Mouse (Mus musculus) liver, postnatal 0 days (tissue): ENCODE measurements at regions not wholly inside any gene's neighbourhood (a gene's known extent, or its start where the extent isn't known, plus 50 kb on each side); places are given as distances from the start of the nearest gene placed in this dataset.

ENCODE experiments used
- ATAC-seq: fragments of 200-750 bp; cut with Nextera tagmentation; 2 replicates; pipeline ENCODE4 v1.8.0; 2017; ENCODE audit warnings: mild to moderate bottlenecking, moderate library complexity
- DNase-seq: peaks from one replicate; pipeline ENCODE4 v3.0.0-alpha.2; 2016
- H3K27ac ChIP-seq: fragments of 300-500 bp; sonication (generic); 2 replicates; pipeline ENCODE4 v1.5.1; 2014; ENCODE audit warnings: antibody characterized with exemption, moderate library complexity, mild to moderate bottlenecking, low read depth
- H3K27me3 ChIP-seq: fragments of 300-500 bp; sonication (generic); 2 replicates; pipeline ENCODE4 v1.6.1; 2014; ENCODE audit warnings: low read length, control low read depth, mixed read lengths; ENCODE audit not compliant: insufficient read depth
- H3K36me3 ChIP-seq: fragments of 300-500 bp; sonication (generic); replicated peaks from 2 replicates; pipeline ENCODE4 v1.6.1; 2014; ENCODE audit warnings: mild to moderate bottlenecking, control low read depth, low read length, moderate library complexity, mixed read lengths; ENCODE audit not compliant: insufficient read depth
- H3K4me1 ChIP-seq: fragments of 300-500 bp; sonication (generic); 2 replicates; pipeline ENCODE4 v1.6.1; 2014; ENCODE audit warnings: antibody characterized with exemption, mild to moderate bottlenecking, control low read depth; ENCODE audit not compliant: insufficient read depth
- H3K4me2 ChIP-seq: fragments of 300-500 bp; sonication (generic); 2 replicates; pipeline ENCODE4 v1.6.1; 2014; ENCODE audit warnings: low read depth, mild to moderate bottlenecking, low read length, moderate library complexity, mixed read lengths
- H3K4me3 ChIP-seq: fragments of 300-500 bp; sonication (generic); 2 replicates; pipeline ENCODE4 v1.5.1; 2014; ENCODE audit warnings: low read depth, low read length
- H3K9ac ChIP-seq: fragments of 300-500 bp; sonication (generic); replicated peaks from 2 replicates; pipeline ENCODE4 v1.6.1; 2014; ENCODE audit warnings: mild to moderate bottlenecking, moderate library complexity
- H3K9me3 ChIP-seq: fragments of 300-500 bp; sonication (generic); 2 replicates; pipeline ENCODE4 v1.6.1; 2016; ENCODE audit warnings: mild to moderate bottlenecking, control low read depth, low read length, mixed read lengths
- CTCF ChIP-seq: sonication (generic); IDR thresholded peaks from 2 replicates; pipeline ENCODE4 v1.5.1; 2016; ENCODE audit warnings: antibody characterized with exemption, low read depth
- EP300 ChIP-seq: IDR thresholded peaks from 2 replicates; pipeline ENCODE4 v1.6.1; 2016; ENCODE audit warnings: antibody characterized with exemption, low read depth, mild to moderate bottlenecking
- WGBS: fragments of 180-500 bp; shearing (Covaris S2); extraction: QIAGEN DNeasy Blood & Tissue Kit; methylation state at CpG from one replicate; pipeline ENCODE4 v1.1.7; 2014; ENCODE audit not compliant: insufficient replicate concordance; 5-methylcytosine and 5-hydroxymethylcytosine counted together

GRCm38 (mm10) chr10:109160730-109161129, 149.9 kb upstream of the Syt1 start:
- H3K9ac ChIP-seq, result no peak overlapping the region
- TF ChIP-seq EP300 (no peak), CTCF (no peak)
- no peaks in the 10 kb centered on the region for H3K36me3 ChIP-seq
- no peaks in the 10 kb centered on the region for H3K9me3 ChIP-seq
- H3K4me2 ChIP-seq, result no peak overlapping the region
- no peak for DNase-seq
- no peak for ATAC-seq
- no peaks in the 10 kb centered on the region for H3K4me1 ChIP-seq
- no peak overlapping the region for H3K4me3 ChIP-seq
- no peak overlapping the region for H3K27ac ChIP-seq
- WGBS, result 88% methylated on average over 1 of the region's 1 CpGs
- no peaks in the 10 kb centered on the region for H3K27me3 ChIP-seq

GRCm38 (mm10) chr10:109155768-109156167, 145.0 kb upstream of the Syt1 start:
- 80% methylated on average over 5 of the region's 5 CpGs for WGBS
- H3K4me2 ChIP-seq, result no peak overlapping the region

GRCm38 (mm10) chr10:109140421-109140938, 129.7 kb upstream of the Syt1 start:
- TF ChIP-seq CTCF, result no peak
- TF ChIP-seq EP300, result no peak
- Histone ChIP-seq H3K27ac (no peak overlapping the region), H3K9ac (no peak overlapping the region), H3K36me3 (no peaks in the 10 kb centered on the region), H3K4me2 (no peak overlapping the region), H3K4me3 (no peak overlapping the region), H3K27me3 (no peaks in the 10 kb centered on the region), H3K9me3 (no peaks in the 10 kb centered on the region), H3K4me1 (no peaks in the 10 kb centered on the region)
- 74% methylated on average over 7 of the region's 7 CpGs for WGBS
- DNase-seq (no peak), ATAC-seq (no peak)

More at GRCm38 (mm10) chr10:109155768-109156167, 145.0 kb upstream of the Syt1 start:
- no peaks in the 10 kb centered on the region for H3K36me3 ChIP-seq
- no peak for DNase-seq
- no peaks in the 10 kb centered on the region for H3K27me3 ChIP-seq
- H3K4me1 ChIP-seq, result no peaks in the 10 kb centered on the region
- no peak overlapping the region for H3K4me3 ChIP-seq
- ATAC-seq, result no peak
- H3K9me3 ChIP-seq, result no peaks in the 10 kb centered on the region
- H3K9ac ChIP-seq, result no peak overlapping the region
- TF ChIP-seq EP300 (no peak), CTCF (no peak)
- no peak overlapping the region for H3K27ac ChIP-seq

DNA sequence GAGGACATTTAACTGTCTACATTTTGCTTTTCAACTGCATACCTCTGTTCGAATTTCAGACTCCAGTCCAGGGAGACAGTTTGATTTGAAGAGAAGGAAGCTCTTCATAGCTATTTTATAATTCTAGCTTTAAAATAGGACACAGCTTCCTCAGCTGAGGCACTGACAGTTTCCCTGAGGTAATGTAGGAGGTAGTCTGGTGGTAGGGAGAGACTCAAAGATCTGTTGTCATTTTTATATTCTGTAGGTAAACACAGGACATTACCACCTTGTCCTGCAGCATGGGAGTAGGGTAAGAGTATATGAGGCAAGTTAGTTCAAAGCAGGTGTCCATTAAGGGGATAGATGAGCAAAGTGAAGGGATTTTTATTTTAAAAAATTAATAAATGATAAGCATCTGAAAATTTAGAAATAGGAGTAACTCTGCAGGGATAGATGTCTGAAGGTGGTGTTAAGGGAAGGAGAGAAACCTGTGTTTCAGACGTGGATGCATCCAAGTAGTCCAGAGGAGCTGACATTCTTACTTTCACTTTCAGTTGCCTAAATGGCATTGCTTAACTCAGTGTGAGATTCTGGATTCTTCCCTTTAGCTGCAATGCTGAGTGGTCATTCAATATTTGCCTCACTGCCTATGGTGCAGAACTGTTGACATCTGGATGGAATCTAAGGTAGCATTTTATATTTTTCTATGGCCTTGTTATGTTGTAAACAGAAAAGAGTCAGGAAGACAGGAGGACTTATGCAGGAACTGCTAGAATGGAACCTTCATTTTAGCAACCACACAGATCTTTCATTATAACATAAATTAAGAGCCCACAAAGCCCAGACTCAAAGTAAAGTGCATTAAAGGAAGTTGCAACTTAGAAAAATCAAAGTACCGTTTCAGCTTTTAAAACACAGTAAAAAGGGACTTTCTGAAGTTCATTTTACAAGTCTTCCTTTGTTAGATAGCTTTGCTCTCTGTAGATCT, 126.3 kb upstream of the Syt1 start:
- Histone ChIP-seq H3K9me3 (no peaks in the 10 kb centered on the region), H3K36me3 (no peaks in the 10 kb centered on the region), H3K9ac (no peak overlapping the region), H3K4me3 (peak overlapping the region; percentile 15), H3K27me3 (no peaks in the 10 kb centered on the region), H3K4me2 (peak overlapping the region; percentile 49), H3K4me1 (no peaks in the 10 kb centered on the region), H3K27ac (no peak overlapping the region)
- ATAC-seq, result 0 out of 2 replicates have a peak, but pooled peaks have one; percentile 31
- 38% methylated on average over 3 of the region's 3 CpGs for WGBS
- no peak for TF ChIP-seq CTCF
- TF ChIP-seq EP300, result no peak
- no peak for DNase-seq

GRCm38 (mm10) chr10:109134521-109134920, 123.7 kb upstream of the Syt1 start:
- no peaks in the 10 kb centered on the region for H3K36me3 ChIP-seq
- H3K9me3 ChIP-seq, result no peaks in the 10 kb centered on the region
- DNase-seq (no peak), ATAC-seq (no peak)
- WGBS, result 85% methylated on average over 4 of the region's 4 CpGs
- H3K4me1 ChIP-seq, result no peaks in the 10 kb centered on the region
- H3K4me3 ChIP-seq, result no peak overlapping the region
- no peak overlapping the region for H3K9ac ChIP-seq
- no peak overlapping the region for H3K27ac ChIP-seq
- TF ChIP-seq EP300, result no peak
- no peak for TF ChIP-seq CTCF
- no peak overlapping the region for H3K4me2 ChIP-seq
- H3K27me3 ChIP-seq, result no peaks in the 10 kb centered on the region

- no peak for DNase-seq
- Histone ChIP-seq H3K27me3 (no peaks in the 10 kb centered on the region), H3K4me1 (no peaks in the 10 kb centered on the region), H3K36me3 (no peaks in the 10 kb centered on the region), H3K4me2 (no peak overlapping the region), H3K27ac (no peak overlapping the region), H3K4me3 (no peak overlapping the region), H3K9me3 (no peaks in the 10 kb centered on the region), H3K9ac (no peak overlapping the region)
- ATAC-seq, result no peak
- TF ChIP-seq CTCF (no peak), EP300 (no peak)
- 68% methylated on average over 8 of the region's 8 CpGs for WGBS
Observed at GRCm38 (mm10) chr10:109132091-109132573, 121.3 kb upstream of the Syt1 start.
